Mouse (Mus musculus) thymus, adult 2 months (tissue): ENCODE measurements around the gene Tnni3k.

Source experiments
- CTCF ChIP-seq: fragments of 200-500 bp; IDR thresholded peaks from 2 replicates; pipeline ENCODE4 v1.5.1; 2012; ENCODE audit warnings: mild to moderate bottlenecking, control low read depth, low read length, moderate library complexity, borderline replicate concordance; ENCODE audit not compliant: control insufficient read depth, poor library complexity, insufficient read depth; ENCODE audit errors: extremely low read depth
- POLR2A ChIP-seq: fragments of 200-500 bp; IDR thresholded peaks from 2 replicates; pipeline ENCODE4 v1.6.1; 2012; ENCODE audit warnings: mild to moderate bottlenecking, low read length, control low read depth, moderate library complexity; ENCODE audit not compliant: control insufficient read depth, poor library complexity, insufficient read depth; ENCODE audit errors: extremely low read depth

DNA sequence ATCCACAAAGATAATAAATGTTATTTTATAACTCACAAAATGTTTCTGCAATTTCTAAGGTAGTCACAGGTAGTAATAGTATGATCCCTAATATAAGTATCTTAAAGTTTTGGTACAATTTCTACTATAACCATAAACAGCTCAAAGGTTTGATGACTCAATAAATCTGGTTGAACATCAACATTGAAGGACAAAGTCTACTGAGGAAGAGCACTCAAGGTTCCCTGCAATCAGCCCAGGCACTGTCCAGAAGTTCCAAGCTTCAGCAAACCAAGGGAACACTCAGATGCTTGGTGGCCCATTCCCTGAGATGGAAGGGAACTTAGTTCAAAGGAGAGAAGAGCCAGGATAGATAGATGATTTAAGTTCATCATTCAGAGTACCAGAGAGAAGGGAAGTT is 62.5 kb downstream of the Tnni3k start:
- TF ChIP-seq CTCF (no peak), POLR2A (no peak)
